Mouse (Mus musculus) heart, embryonic 16.5 days (tissue): Measurements from ENCODE around the gene Snrpd3. TPM values are rescaled to one million over a fixed set of nuclear protein-coding genes. Genes with fewer than 3 reads are reported as not detected.

Experiments
- ATAC-seq: fragments of 200-750 bp; cut with Nextera tagmentation; replicated peaks from 2 replicates; pipeline ENCODE4 v1.8.0; 2017; ENCODE audit warnings: moderate number of reproducible peaks; ENCODE audit not compliant: insufficient read depth, low FRiP score; ENCODE audit errors: extremely low read depth
- H3K27ac ChIP-seq: fragments of 300-500 bp; sonication (generic); 2 replicates; pipeline ENCODE4 v1.5.1; 2014; ENCODE audit warnings: mild to moderate bottlenecking, low read length, control low read depth, moderate library complexity
- H3K27me3 ChIP-seq: fragments of 300-500 bp; sonication (generic); 2 replicates; pipeline ENCODE4 v1.6.1; 2014; ENCODE audit warnings: low read length, mixed read lengths; ENCODE audit not compliant: control insufficient read depth, insufficient read depth
- H3K36me3 ChIP-seq: fragments of 300-500 bp; sonication (generic); 2 replicates; pipeline ENCODE4 v1.6.1; 2014; ENCODE audit not compliant: control insufficient read depth, insufficient read depth
- H3K4me1 ChIP-seq: fragments of 300-500 bp; sonication (generic); 2 replicates; pipeline ENCODE4 v1.6.1; 2014; ENCODE audit warnings: low read length, mixed read lengths; ENCODE audit not compliant: control insufficient read depth, insufficient read depth
- H3K4me2 ChIP-seq: fragments of 300-500 bp; sonication (generic); 2 replicates; pipeline ENCODE4 v1.6.1; 2014; ENCODE audit warnings: low read depth, mild to moderate bottlenecking, control low read depth, low read length
- H3K4me3 ChIP-seq: fragments of 300-500 bp; sonication (generic); 2 replicates; pipeline ENCODE4 v1.5.1; 2014; ENCODE audit warnings: mild to moderate bottlenecking, control low read depth, low read length
- H3K9ac ChIP-seq: fragments of 300-500 bp; sonication (generic); 2 replicates; pipeline ENCODE4 v1.6.1; 2014; ENCODE audit warnings: low read length, control low read depth
- H3K9me3 ChIP-seq: fragments of 300-500 bp; sonication (generic); replicated peaks from 2 replicates; pipeline ENCODE4 v1.6.1; 2016; ENCODE audit warnings: low read length; ENCODE audit not compliant: control insufficient read depth
- WGBS: fragments of 180-500 bp; shearing (Covaris S2); extraction: QIAGEN DNeasy Blood & Tissue Kit; methylation state at CpG from one replicate; pipeline ENCODE4 v1.1.7; 2014; 5-methylcytosine and 5-hydroxymethylcytosine counted together
- polyA plus RNA-seq: library from polyadenylated mRNA; unstranded; fragments of >200 nt; fragmentation: Nextera tagmentation; extraction: Ambion mirVana; gene quantifications from 2 replicates; pipeline ENCODE4 v1.2.1, GENCODE M21; 2015

The Snrpd3 gene
- polyA plus RNA-seq, 1 experiment from 2014 or later = 90.4 TPM

DNA sequence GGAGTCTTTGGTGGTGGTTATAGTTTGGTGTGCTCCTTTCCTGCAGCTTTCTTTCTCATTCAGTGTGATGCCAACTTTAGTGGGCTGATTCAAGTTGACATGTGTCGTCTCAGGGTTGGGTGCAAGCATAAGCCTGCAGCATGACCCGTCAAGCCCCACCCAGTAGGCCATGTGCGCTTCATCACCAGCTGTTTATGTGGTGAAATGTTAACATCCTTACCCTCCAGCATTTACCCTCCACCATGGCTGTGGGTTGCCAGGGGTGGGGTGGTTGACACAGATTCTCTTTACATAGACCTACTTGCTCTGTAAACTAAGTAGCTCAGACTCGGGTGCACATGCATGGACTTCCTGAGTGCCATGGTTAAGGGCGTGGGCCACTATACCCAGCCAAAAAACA lies 18.8 kb downstream of the Snrpd3 start:
- ATAC-seq = no peak
- Histone ChIP-seq H3K4me2 (no peak overlapping the region), H3K9me3 (no peaks in the 10 kb centered on the region), H3K27me3 (no peaks in the 10 kb centered on the region), H3K27ac (peak overlapping the region; percentile 72), H3K36me3 (peaks cover 16% of the 10 kb centered on the region), H3K4me3 (no peak overlapping the region), H3K4me1 (peaks cover 21% of the 10 kb centered on the region), H3K9ac (no peak overlapping the region)
- WGBS = 85% methylated on average over 5 of the region's 5 CpGs

DNA sequence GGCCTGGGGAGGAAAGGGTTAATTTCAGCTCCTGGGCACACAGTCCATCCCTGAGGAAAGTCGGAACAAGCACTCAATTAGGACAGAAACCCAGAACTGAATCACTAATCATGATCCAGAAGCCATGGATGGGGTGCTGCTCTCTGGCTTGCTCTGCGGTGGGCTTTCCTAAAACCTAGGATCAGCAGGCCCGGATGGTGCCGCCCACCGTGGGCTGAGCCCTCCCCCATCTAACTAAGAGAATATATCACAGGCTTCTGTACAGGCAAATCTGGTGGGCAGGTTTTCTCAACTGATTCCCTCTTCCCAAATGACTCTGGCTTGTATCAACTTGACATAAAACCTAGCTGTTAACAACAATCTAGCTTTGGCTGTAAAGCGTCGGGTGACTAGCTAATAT lies 30.6 kb downstream of the Snrpd3 start:
- Histone ChIP-seq H3K9ac (0 out of 2 replicates have a peak overlapping the region, but pooled peaks have one; percentile 25), H3K4me2 (no peak overlapping the region; the same call in 1 of the 2 replicates)
- WGBS = 46% methylated on average over 7 of the region's 7 CpGs

DNA sequence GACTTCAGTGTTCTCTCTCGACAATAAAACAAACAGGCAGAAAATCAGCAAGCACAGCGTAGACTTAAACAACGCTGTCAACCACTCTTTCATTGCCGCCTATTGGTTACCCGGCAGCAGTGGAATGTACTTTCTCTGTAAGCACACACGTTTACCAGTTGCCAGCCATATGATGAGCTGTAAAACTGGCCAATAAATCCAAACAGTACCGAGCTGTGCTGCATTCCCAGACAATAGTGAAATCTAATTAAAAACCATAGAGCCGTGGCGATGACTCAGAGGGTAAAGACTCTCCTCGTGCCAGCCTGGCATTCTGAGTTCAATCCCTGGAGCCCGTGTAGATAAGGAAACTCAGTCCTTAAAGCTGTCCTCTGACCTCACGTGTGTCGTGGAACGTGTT lies 31.1 kb downstream of the Snrpd3 start:
- 43% methylated on average over 14 of the region's 14 CpGs for WGBS
- Histone ChIP-seq H3K9me3 (peaks cover 4% of the 10 kb centered on the region; the same call in 1 of the 2 replicates), H3K9ac (no peak overlapping the region), H3K27ac (no peak overlapping the region), H3K4me2 (no peak overlapping the region; the same call in 1 of the 2 replicates), H3K27me3 (no peaks in the 10 kb centered on the region), H3K36me3 (no peaks in the 10 kb centered on the region), H3K4me3 (no peak overlapping the region), H3K4me1 (peaks cover 9% of the 10 kb centered on the region)
- ATAC-seq = no peak

More for the DNA sequence above, 30.6 kb downstream of the Snrpd3 start:
- no peaks in the 10 kb centered on the region for H3K27me3 ChIP-seq
- peaks cover 4% of the 10 kb centered on the region; the same call in 1 of the 2 replicates for H3K9me3 ChIP-seq
- H3K4me3 ChIP-seq = no peak overlapping the region
- no peak overlapping the region for H3K27ac ChIP-seq
- peaks cover 9% of the 10 kb centered on the region for H3K4me1 ChIP-seq
- no peak for ATAC-seq
- no peaks in the 10 kb centered on the region for H3K36me3 ChIP-seq

DNA sequence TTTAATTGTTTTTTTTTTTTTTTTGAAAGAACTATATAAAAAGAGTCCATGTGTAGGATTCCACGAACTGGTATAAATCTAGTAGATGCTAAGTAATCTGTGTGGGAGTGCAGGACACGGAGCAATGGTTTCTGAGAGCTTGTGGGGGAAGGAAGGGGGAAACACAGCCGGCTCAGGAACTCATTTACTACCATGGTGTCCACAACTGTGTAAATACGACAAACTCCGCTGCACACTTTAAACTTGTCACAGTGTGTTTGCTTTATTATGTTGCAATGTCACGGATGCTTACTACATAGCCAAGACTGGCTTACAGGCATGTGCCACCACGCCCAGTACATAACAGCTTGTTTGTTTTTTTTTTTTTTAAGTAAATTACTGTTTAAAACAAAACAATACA lies 32.5 kb downstream of the Snrpd3 start:
- WGBS = 69% methylated on average over 7 of the region's 7 CpGs
- Histone ChIP-seq H3K9ac (no peak overlapping the region), H3K4me3 (no peak overlapping the region), H3K27me3 (no peaks in the 10 kb centered on the region), H3K27ac (no peak overlapping the region), H3K36me3 (no peaks in the 10 kb centered on the region), H3K9me3 (peaks cover 4% of the 10 kb centered on the region; the same call in 1 of the 2 replicates), H3K4me2 (no peak overlapping the region), H3K4me1 (peaks cover 9% of the 10 kb centered on the region)
- ATAC-seq = no peak

DNA sequence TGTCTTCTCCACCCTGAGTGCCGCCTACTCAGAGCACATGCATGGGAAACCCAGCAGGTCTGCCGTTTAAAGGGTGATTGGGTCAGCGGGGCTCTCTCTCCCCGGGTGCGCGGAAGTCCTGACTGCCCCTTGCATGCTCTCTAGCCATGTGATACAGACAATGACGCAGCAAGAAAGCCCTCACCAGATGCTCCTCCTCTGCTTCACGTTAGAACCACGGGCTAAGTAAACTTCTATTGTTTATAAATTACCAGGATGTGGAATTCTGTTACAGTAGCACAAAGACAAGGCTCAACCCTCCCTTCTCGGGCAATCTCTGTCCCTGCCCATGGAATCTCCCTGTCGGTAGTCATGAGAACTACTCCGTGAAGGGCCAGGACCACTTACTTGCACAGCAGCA lies 33.8 kb downstream of the Snrpd3 start:
- no peak overlapping the region for H3K4me2 ChIP-seq
- H3K4me3 ChIP-seq = no peak overlapping the region
- peaks cover 13% of the 10 kb centered on the region for H3K4me1 ChIP-seq
- H3K9me3 ChIP-seq = no peaks in the 10 kb centered on the region
- H3K9ac ChIP-seq = no peak overlapping the region
- no peaks in the 10 kb centered on the region for H3K27me3 ChIP-seq
- no peaks in the 10 kb centered on the region for H3K36me3 ChIP-seq
- WGBS = 37% methylated on average over 12 of the region's 12 CpGs
- ATAC-seq = no peak
- no peak overlapping the region for H3K27ac ChIP-seq

DNA sequence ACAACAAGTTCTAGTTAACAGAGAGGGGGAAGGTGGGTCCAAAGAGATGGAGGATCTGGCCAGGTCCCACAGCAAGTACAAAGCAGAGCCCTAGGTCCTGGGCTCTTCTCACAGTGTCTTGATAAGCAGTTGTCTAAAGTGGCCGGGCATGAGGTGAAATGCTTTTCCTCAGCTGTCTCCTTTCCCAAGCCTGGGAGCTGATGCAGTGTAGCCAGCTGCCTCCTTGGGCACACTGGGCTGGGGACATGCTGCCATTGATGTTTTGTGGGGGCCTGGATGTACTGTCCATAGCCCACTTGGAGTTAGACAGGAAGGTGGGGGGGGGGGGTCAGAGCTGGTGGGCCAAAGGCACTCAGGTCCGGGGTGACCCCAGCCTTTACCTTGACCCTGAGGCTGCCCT lies 34.8 kb downstream of the Snrpd3 start:
- H3K27ac ChIP-seq = no peak overlapping the region
- no peak overlapping the region for H3K4me2 ChIP-seq
- no peak overlapping the region for H3K4me3 ChIP-seq
- no peak overlapping the region for H3K9ac ChIP-seq
- peaks cover 19% of the 10 kb centered on the region for H3K4me1 ChIP-seq
- 42% methylated on average over 2 of the region's 2 CpGs for WGBS
- ATAC-seq = no peak
- H3K36me3 ChIP-seq = no peaks in the 10 kb centered on the region
- H3K9me3 ChIP-seq = no peaks in the 10 kb centered on the region
- 0 out of 2 replicates have a peak, but pooled peaks cover under 1% of the 10 kb centered on the region for H3K27me3 ChIP-seq

DNA sequence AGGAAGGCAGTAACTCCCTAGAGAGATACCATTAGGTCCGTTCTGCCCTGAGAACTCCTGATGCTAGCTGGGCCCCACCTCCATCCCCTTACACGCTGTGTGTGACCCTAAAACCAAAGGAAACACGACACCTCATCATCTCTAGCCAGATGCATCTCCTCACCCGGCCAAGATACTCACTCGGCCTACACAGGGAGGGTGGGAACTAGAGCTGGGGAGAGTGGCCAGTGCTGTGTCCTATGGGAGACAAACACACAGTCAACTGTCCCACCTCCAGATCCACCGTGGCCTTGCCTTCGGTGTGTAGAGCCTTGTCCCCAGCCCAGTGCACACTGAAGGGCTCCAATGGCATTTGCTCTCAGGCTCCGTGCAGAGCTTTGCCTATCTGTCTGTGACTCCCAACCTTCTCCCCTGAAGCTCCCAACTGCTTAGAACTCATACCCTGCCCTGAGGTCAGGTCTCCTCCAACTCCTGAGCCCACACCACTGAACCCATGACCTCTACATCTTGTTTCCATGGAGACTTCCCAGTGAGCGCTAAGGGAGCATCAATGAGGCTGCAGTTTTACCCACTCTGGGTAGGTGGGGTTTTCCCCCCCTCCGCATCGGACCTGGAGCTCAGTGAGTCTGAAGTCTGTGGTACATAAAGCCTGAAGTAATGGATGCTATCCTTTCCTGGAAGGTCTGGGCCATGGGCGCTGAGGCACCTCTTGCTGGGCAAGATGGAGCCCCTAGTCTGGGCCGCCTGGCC lies 35.5 kb downstream of the Snrpd3 start:
- H3K36me3 ChIP-seq = no peaks in the 10 kb centered on the region
- H3K27ac ChIP-seq = no peak overlapping the region
- 0 out of 2 replicates have a peak, but pooled peaks cover 4% of the 10 kb centered on the region for H3K27me3 ChIP-seq
- WGBS = 73% methylated on average over 13 of the region's 13 CpGs
- no peaks in the 10 kb centered on the region for H3K9me3 ChIP-seq
- peaks cover 18% of the 10 kb centered on the region for H3K4me1 ChIP-seq
- H3K9ac ChIP-seq = no peak overlapping the region
- no peak for ATAC-seq
- H3K4me3 ChIP-seq = no peak overlapping the region
- no peak overlapping the region for H3K4me2 ChIP-seq

DNA sequence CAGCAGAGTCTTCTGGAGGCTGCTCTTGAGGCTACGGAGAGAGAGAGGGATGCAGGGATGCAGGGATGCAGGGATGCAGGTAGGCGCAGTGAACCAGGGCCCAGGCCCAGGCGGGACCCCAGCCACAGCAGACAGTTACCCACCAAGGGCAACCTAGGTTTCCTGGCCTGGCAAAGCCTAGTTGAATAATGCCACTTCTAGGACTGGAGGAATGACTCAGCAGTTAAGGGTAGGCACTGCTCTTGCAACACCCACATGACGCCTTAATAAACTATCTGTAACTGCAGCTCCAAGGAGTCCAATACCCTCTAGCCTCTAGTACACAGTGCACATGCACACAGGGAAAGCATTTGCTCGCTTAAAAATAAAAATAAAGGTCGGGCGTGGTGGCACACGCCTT lies 36.7 kb downstream of the Snrpd3 start:
- WGBS = 90% methylated on average over 8 of the region's 8 CpGs
- H3K27me3 ChIP-seq = peaks cover 12% of the 10 kb centered on the region
- H3K36me3 ChIP-seq = no peaks in the 10 kb centered on the region
- no peaks in the 10 kb centered on the region for H3K9me3 ChIP-seq
- no peak for ATAC-seq
- no peak overlapping the region for H3K27ac ChIP-seq
- H3K4me1 ChIP-seq = peaks cover 11% of the 10 kb centered on the region
- no peak overlapping the region for H3K4me2 ChIP-seq
- no peak overlapping the region for H3K9ac ChIP-seq
- H3K4me3 ChIP-seq = no peak overlapping the region

DNA sequence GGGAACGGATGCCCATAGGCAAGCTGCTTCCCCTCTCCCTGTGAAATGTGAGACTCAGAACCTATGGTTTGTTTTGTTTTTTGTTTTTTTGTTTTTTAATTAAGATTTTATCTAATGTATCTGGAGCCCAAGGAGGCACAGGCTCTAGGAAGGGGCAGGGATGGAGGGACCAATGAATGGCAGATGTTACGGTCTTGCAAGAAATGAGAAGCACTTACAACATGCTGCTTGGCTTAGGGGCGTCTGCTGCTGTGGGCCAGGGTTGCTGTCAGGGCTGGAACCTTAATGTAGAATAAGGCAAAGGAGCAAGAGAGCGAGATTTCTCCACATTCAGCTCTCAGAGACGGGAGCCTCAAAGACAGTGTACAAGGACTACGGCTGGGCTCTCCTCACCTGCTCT lies 38.2 kb downstream of the Snrpd3 start:
- H3K4me2 ChIP-seq = no peak overlapping the region
- H3K9ac ChIP-seq = no peak overlapping the region
- no peak for ATAC-seq
- H3K4me3 ChIP-seq = no peak overlapping the region
- H3K9me3 ChIP-seq = no peaks in the 10 kb centered on the region
- H3K27me3 ChIP-seq = peaks cover 19% of the 10 kb centered on the region
- no peak overlapping the region for H3K27ac ChIP-seq
- WGBS = 67% methylated on average over 6 of the region's 6 CpGs
- H3K4me1 ChIP-seq = peaks cover 21% of the 10 kb centered on the region
- H3K36me3 ChIP-seq = no peaks in the 10 kb centered on the region
